Mouse (Mus musculus) heart, embryonic 16.5 days (tissue): Measurements from ENCODE around the gene S100z. TPM values are rescaled to one million over a fixed set of nuclear protein-coding genes. Genes with fewer than 3 reads are reported as not detected.

Experiments used
- ATAC-seq: fragments of 200-750 bp; cut with Nextera tagmentation; replicated peaks from 2 replicates; pipeline ENCODE4 v1.8.0; 2017; ENCODE audit warnings: moderate number of reproducible peaks; ENCODE audit not compliant: insufficient read depth, low FRiP score; ENCODE audit errors: extremely low read depth
- H3K27ac ChIP-seq: fragments of 300-500 bp; sonication (generic); 2 replicates; pipeline ENCODE4 v1.5.1; 2014; ENCODE audit warnings: mild to moderate bottlenecking, low read length, control low read depth, moderate library complexity
- H3K27me3 ChIP-seq: fragments of 300-500 bp; sonication (generic); 2 replicates; pipeline ENCODE4 v1.6.1; 2014; ENCODE audit warnings: low read length, mixed read lengths; ENCODE audit not compliant: control insufficient read depth, insufficient read depth
- H3K36me3 ChIP-seq: fragments of 300-500 bp; sonication (generic); 2 replicates; pipeline ENCODE4 v1.6.1; 2014; ENCODE audit not compliant: control insufficient read depth, insufficient read depth
- H3K4me1 ChIP-seq: fragments of 300-500 bp; sonication (generic); 2 replicates; pipeline ENCODE4 v1.6.1; 2014; ENCODE audit warnings: low read length, mixed read lengths; ENCODE audit not compliant: control insufficient read depth, insufficient read depth
- H3K4me2 ChIP-seq: fragments of 300-500 bp; sonication (generic); 2 replicates; pipeline ENCODE4 v1.6.1; 2014; ENCODE audit warnings: low read depth, mild to moderate bottlenecking, control low read depth, low read length
- H3K4me3 ChIP-seq: fragments of 300-500 bp; sonication (generic); 2 replicates; pipeline ENCODE4 v1.5.1; 2014; ENCODE audit warnings: mild to moderate bottlenecking, control low read depth, low read length
- H3K9ac ChIP-seq: fragments of 300-500 bp; sonication (generic); 2 replicates; pipeline ENCODE4 v1.6.1; 2014; ENCODE audit warnings: low read length, control low read depth
- H3K9me3 ChIP-seq: fragments of 300-500 bp; sonication (generic); replicated peaks from 2 replicates; pipeline ENCODE4 v1.6.1; 2016; ENCODE audit warnings: low read length; ENCODE audit not compliant: control insufficient read depth
- WGBS: fragments of 180-500 bp; shearing (Covaris S2); extraction: QIAGEN DNeasy Blood & Tissue Kit; methylation state at CpG from one replicate; pipeline ENCODE4 v1.1.7; 2014; 5-methylcytosine and 5-hydroxymethylcytosine counted together
- polyA plus RNA-seq: library from polyadenylated mRNA; unstranded; fragments of >200 nt; fragmentation: Nextera tagmentation; extraction: Ambion mirVana; gene quantifications from 2 replicates; pipeline ENCODE4 v1.2.1, GENCODE M21; 2015

S100z gene
- not detected in 2 replicates for polyA plus RNA-seq

GRCm38 (mm10) chr13:95478671-95479413 lies at the start of gene S100z:
S100z (minus strand) TSS chr13:95478721.
- no peak for ATAC-seq
- WGBS: 87% methylated on average over 21 of the region's 21 CpGs
- no peak within 1 kb of the TSS for H3K9ac ChIP-seq

GRCm38 (mm10) chr13:95524674-95525491 lies 46.4 kb upstream of the S100z start, which contains the start of gene F2rl1:
F2rl1 (minus strand) TSS chr13:95525227.
- peaks cover 11% of the 10 kb centered on the region for H3K4me1 ChIP-seq
- H3K36me3 ChIP-seq: no peaks in the 10 kb centered on the region
- H3K9me3 ChIP-seq: no peaks in the 10 kb centered on the region
- peak within 1 kb of the TSS; percentile 98 for H3K4me2 ChIP-seq
- 1% methylated on average over 54 of the region's 54 CpGs for WGBS
- no peak within 1 kb of the TSS for H3K27ac ChIP-seq
- peak within 1 kb of the TSS; percentile 68 for H3K9ac ChIP-seq
- H3K27me3 ChIP-seq: peaks cover 10% of the 10 kb centered on the region; the same call in 1 of the 2 replicates
- H3K4me3 ChIP-seq: peak within 1 kb of the TSS; percentile 66
- peak; percentile 70 for ATAC-seq

More at GRCm38 (mm10) chr13:95478671-95479413, at the start of gene S100z:
- no peak within 1 kb of the TSS for H3K27ac ChIP-seq
- H3K36me3 ChIP-seq: no peaks in the 10 kb centered on the region
- no peak within 1 kb of the TSS for H3K4me3 ChIP-seq
- no peaks in the 10 kb centered on the region for H3K9me3 ChIP-seq
- no peaks in the 10 kb centered on the region; the same call in 1 of the 2 replicates for H3K27me3 ChIP-seq
- H3K4me1 ChIP-seq: peaks cover 4% of the 10 kb centered on the region; the same call in 1 of the 2 replicates
- H3K4me2 ChIP-seq: no peak within 1 kb of the TSS

GRCm38 (mm10) chr13:95524424-95524673 lies 45.8 kb upstream of the S100z start:
- H3K27ac ChIP-seq: no peak overlapping the region
- peak; percentile 24; the same call in 1 of the 2 replicates for ATAC-seq

GRCm38 (mm10) chr13:95523659-95524423 lies 45.3 kb upstream of the S100z start:
- peaks cover 11% of the 10 kb centered on the region for H3K4me1 ChIP-seq
- peak overlapping the region; percentile 66 for H3K4me3 ChIP-seq
- no peaks in the 10 kb centered on the region for H3K36me3 ChIP-seq
- ATAC-seq: peak; percentile 28; the same call in 1 of the 2 replicates
- 8% methylated on average over 29 of the region's 29 CpGs for WGBS
- peaks cover 10% of the 10 kb centered on the region; the same call in 1 of the 2 replicates for H3K27me3 ChIP-seq
- peak overlapping the region; percentile 68 for H3K9ac ChIP-seq
- H3K4me2 ChIP-seq: peak overlapping the region; percentile 98
- H3K27ac ChIP-seq: no peak overlapping the region
- no peaks in the 10 kb centered on the region for H3K9me3 ChIP-seq

More at GRCm38 (mm10) chr13:95524424-95524673, 45.8 kb upstream of the S100z start:
- Histone ChIP-seq H3K4me3 (peak overlapping the region; percentile 66), H3K9me3 (no peaks in the 10 kb centered on the region), H3K36me3 (no peaks in the 10 kb centered on the region), H3K4me2 (peak overlapping the region; percentile 98), H3K4me1 (peaks cover 11% of the 10 kb centered on the region), H3K9ac (peak overlapping the region; percentile 68), H3K27me3 (peaks cover 10% of the 10 kb centered on the region; the same call in 1 of the 2 replicates)
- under 1% methylated on average over 13 of the region's 13 CpGs for WGBS

- no peak overlapping the region for H3K4me2 ChIP-seq
- no peak for ATAC-seq
Observed at GRCm38 (mm10) chr13:95522176-95522575, 43.7 kb upstream of the S100z start.

DNA sequence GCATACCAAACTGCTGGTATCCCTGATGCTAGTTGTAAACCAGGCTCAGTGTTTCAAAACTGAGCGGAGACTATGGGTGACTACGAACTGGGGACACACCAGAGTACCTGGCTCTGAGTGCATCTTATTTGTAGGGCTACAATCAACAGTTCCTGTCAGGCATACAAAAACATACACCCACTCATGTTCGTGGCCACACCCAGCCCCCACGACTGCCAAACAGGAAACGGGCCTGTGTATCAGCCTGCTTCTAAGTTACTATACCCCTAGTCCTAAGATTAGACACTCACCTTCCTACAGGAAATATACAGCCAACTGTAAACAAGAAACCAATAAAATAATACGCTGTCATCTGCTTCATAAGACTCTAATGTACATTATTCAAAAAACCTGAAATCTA lies 42.5 kb upstream of the S100z start:
- H3K9me3 ChIP-seq: no peaks in the 10 kb centered on the region
- no peaks in the 10 kb centered on the region for H3K36me3 ChIP-seq
- no peak overlapping the region for H3K4me3 ChIP-seq
- no peak for ATAC-seq
- H3K27me3 ChIP-seq: peaks cover 10% of the 10 kb centered on the region; the same call in 1 of the 2 replicates
- H3K4me2 ChIP-seq: no peak overlapping the region
- no peak overlapping the region for H3K27ac ChIP-seq
- WGBS: 71% methylated on average over 6 of the region's 6 CpGs
- H3K9ac ChIP-seq: no peak overlapping the region
- H3K4me1 ChIP-seq: peaks cover 11% of the 10 kb centered on the region

More at GRCm38 (mm10) chr13:95522176-95522575, 43.7 kb upstream of the S100z start:
- Histone ChIP-seq H3K4me3 (no peak overlapping the region), H3K9me3 (no peaks in the 10 kb centered on the region), H3K9ac (no peak overlapping the region), H3K27ac (no peak overlapping the region), H3K36me3 (no peaks in the 10 kb centered on the region), H3K27me3 (peaks cover 10% of the 10 kb centered on the region; the same call in 1 of the 2 replicates), H3K4me1 (peaks cover 11% of the 10 kb centered on the region)
- WGBS: 87% methylated on average over 10 of the region's 10 CpGs

- WGBS: 56% methylated on average over 4 of the region's 4 CpGs
- H3K9me3 ChIP-seq: no peaks in the 10 kb centered on the region
- H3K4me1 ChIP-seq: no peaks in the 10 kb centered on the region
- no peak overlapping the region for H3K4me2 ChIP-seq
- no peak for ATAC-seq
- H3K4me3 ChIP-seq: no peak overlapping the region
- no peaks in the 10 kb centered on the region for H3K36me3 ChIP-seq
- no peak overlapping the region for H3K9ac ChIP-seq
- no peaks in the 10 kb centered on the region for H3K27me3 ChIP-seq
- H3K27ac ChIP-seq: no peak overlapping the region
Observed at GRCm38 (mm10) chr13:95514756-95515155, 36.2 kb upstream of the S100z start.

- H3K4me3 ChIP-seq: no peak overlapping the region
- no peaks in the 10 kb centered on the region for H3K36me3 ChIP-seq
- no peaks in the 10 kb centered on the region for H3K4me1 ChIP-seq
- 88% methylated on average over 5 of the region's 5 CpGs for WGBS
- no peak overlapping the region for H3K4me2 ChIP-seq
- no peak for ATAC-seq
- no peak overlapping the region for H3K9ac ChIP-seq
- H3K9me3 ChIP-seq: no peaks in the 10 kb centered on the region
- H3K27ac ChIP-seq: no peak overlapping the region
- H3K27me3 ChIP-seq: no peaks in the 10 kb centered on the region
Observed at GRCm38 (mm10) chr13:95510054-95510453, 31.5 kb upstream of the S100z start.
